Mouse (Mus musculus) thymus, adult 2 months (tissue): ENCODE measurements at regions not wholly inside any gene's neighbourhood (a gene's known extent, or its start where the extent isn't known, plus 50 kb on each side); places are given as distances from the start of the nearest gene placed in this dataset.

Source experiments
- CTCF ChIP-seq: fragments of 200-500 bp; IDR thresholded peaks from 2 replicates; pipeline ENCODE4 v1.5.1; 2012; ENCODE audit warnings: mild to moderate bottlenecking, control low read depth, low read length, moderate library complexity, borderline replicate concordance; ENCODE audit not compliant: control insufficient read depth, poor library complexity, insufficient read depth; ENCODE audit errors: extremely low read depth
- POLR2A ChIP-seq: fragments of 200-500 bp; IDR thresholded peaks from 2 replicates; pipeline ENCODE4 v1.6.1; 2012; ENCODE audit warnings: mild to moderate bottlenecking, low read length, control low read depth, moderate library complexity; ENCODE audit not compliant: control insufficient read depth, poor library complexity, insufficient read depth; ENCODE audit errors: extremely low read depth

GRCm38 (mm10) chr8:26447886-26448640, 328.7 kb downstream of the Gm45692 start:
- TF ChIP-seq POLR2A = no peak
- no peak for TF ChIP-seq CTCF
